Mouse (Mus musculus) c-Kit-positive CD71-negative TER-119-negative erythroid progenitor cells, embryonic 14.5 days (primary cell): Measurements from ENCODE around the gene Pappa2.
A peak's percentile ranks its signal among the peaks of the same experiment; 100 is the strongest.

Experiments used
- DNase-seq: peaks from one replicate; pipeline ENCODE4 v3.0.0-alpha.2; 2013; ENCODE audit warnings: low read depth

The Pappa2 gene

DNA sequence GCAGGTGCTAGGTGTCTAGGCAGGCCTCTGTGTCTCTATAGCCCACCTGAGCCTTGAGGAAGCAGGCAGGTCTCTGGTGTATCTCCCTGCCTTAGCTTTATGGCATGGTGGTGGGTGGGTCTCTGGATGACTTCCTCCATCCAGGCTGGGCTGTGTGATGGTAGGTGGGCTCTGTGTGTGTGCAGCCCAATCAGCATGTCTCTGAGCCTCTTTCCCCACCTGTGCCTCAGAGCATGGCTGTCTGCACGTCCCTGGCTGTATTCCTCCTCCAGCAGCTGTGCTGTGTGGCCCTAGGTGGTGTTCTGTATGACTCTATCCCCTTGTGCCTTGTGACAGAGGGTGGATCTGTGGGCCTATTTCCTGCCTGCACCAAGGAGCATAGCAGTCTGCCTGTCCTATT, at the start of gene Pappa2:
TSS of gene Pappa2 (minus strand) at position 101 of the 400 bp plus-strand sequence.
- no peak for DNase-seq

DNA sequence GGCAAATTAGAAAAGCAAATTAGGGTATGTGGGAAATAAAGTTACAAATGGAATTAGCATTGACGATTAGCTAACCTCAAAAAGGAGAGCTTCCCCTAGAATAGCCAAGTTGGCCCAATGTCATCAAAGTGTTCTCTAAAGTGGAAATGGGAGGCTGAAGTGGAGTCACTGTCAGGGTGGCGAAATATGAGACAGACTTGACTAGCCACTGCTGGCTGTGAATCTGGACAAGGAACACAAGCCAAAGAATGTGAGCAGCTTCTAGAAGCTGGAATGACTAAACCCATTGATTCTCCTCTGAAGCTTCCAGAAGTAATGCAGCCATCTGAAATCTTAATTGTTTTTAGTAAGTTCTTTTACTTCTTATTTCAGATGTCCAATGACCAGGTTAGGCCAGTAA, 48.8 kb upstream of the Pappa2 start:
- no peak for DNase-seq

DNA sequence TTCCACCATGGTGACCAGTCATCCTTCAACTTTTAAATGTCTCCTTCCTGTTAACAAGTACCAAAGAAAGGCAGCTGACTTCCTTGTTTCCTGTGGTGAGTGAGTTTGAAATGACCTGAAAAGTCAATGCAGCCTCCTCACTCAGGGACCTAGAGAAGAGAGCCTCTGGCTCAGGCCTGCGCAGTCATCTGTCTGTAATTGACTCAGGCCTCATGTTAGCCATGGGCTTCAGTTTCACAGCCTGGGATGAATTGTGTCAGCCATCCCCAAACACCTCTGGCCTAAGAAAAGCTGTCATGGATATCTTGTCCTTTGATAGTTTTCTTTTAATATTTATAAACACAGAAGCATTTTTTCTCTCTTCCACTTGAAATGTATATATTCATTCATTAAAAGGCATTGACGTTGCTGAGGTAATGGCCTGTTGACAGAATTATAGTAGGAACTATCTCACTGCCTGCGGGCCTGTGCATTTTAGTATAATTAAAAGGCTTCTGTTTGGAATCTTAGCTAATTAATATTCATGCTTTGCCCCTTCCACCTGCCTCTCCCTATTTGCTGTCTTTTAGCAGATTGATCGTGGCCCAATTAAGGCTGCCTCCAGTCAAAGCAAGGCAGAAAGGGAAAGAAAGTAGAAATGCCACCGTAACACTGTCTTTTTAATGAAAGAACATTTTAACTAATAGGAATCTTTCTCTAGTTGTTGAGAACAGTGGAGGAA, 34.8 kb upstream of the Pappa2 start:
- no peak for DNase-seq

DNA sequence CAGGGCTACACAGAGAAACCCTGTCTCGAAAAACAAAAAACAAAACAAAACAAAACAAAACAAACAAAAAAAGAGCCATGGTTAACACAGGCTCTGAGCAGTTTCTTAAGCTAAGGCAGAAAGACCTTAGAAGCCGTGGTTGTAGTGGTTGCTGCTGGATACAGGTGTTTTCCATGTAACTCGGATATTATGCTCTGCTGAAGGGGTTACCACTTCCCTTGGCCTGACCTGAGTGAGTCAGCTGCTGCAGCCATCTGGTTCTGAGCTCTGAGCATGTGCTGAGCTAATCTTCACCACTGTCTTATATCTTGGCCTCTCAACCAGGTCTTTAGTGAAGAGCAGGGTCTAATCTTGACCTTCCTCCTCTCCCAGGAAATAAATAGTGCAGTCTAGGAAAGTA, 6.8 kb upstream of the Pappa2 start:
- no peak for DNase-seq

DNA sequence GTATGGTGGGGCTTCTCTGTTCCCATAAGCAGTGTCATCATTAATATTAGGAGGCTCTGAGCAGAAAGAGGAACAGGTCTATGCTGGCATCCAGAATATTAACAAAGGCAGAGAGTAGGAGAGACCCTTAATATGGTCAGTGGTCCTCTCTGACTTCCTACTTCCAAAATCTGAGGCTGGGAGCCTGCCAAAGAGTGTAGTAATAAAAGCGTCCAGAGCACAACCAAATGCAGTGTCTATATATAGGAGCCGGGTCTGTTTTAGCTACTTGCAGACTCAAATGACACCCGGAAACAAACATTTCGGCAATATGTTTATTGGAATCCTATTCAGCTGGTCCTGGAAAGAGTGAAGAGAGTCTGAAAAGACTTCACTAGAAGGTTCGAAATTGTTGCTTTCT, 17.9 kb downstream of the Pappa2 start:
- no peak for DNase-seq

DNA sequence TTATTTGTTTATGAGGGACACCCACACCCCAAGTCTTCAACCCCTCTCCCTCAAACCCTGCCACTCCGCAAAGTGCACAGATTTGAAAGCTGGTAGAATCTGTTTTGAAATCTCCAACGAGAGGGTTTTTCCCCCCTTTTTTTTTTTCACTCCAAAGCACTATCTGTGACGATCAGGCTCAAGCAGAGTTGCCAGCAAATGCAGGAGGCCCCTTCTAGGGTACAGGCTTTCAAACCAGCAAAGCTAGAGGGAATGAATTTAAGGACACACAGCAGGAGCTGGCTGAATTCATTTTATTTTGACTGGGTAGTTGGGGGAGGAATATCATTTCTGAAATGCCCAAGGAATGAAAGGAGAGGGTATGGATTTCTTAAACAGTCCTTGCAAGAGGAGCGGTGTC, 19.3 kb downstream of the Pappa2 start:
- DNase-seq = no peak

DNA sequence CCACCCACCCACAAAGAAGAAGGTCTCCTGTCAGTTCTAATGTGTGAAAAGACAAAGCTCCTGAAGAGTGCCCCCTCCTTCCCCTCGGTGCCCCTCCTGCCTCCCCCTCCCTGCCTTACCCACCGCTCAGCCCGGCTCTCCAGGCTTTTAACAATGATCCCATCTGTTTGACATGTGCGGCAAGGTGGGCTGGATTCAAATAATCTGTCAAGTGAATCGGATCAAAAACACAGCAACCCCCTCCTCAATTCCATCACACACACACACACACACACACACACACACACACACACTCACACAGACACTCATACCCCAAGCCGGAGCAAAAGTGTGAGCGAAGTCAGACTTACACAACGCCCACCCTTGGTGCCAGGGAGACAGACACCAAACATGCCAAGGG, 19.7 kb downstream of the Pappa2 start:
- no peak for DNase-seq

DNA sequence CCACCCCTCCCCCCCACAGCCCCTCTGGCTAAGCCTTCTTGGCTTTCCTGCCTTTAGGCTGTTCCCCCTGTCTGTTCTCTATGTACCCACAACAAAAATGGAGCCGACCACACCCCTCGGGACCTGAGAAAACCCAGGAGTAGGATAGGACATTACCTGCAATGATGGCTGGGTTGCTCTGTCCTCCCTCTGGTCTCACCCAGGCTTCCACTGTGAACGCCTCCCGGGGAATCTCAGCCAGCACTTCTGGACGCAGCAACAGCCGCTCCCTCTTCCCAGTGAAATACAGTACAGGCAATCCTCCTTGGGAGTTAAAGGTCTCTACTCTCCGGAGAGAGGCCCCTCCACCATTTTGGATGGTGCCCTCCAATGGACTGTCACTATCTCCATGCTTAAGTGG, 23.9 kb downstream of the Pappa2 start:
- no peak for DNase-seq

DNA sequence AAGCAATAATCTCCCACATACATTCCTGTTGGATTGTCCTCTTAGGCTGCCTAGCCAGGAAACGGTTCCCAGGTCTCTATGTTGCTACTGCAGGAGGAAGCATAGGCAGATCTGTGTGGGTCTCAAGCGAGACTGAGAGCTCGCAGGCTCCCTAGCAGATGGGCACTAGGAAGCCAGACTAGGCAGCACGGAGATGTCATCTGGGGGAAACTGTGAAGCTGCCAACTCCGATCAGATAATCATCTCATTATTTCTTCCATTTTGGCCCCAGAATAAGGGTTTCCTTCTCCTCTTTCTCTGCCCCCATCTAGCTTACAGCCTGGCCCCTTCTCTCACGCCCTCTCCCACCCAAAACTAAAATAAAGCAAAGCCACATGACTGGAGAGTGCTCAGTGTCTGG, 25.5 kb downstream of the Pappa2 start:
- DNase-seq = no peak

DNA sequence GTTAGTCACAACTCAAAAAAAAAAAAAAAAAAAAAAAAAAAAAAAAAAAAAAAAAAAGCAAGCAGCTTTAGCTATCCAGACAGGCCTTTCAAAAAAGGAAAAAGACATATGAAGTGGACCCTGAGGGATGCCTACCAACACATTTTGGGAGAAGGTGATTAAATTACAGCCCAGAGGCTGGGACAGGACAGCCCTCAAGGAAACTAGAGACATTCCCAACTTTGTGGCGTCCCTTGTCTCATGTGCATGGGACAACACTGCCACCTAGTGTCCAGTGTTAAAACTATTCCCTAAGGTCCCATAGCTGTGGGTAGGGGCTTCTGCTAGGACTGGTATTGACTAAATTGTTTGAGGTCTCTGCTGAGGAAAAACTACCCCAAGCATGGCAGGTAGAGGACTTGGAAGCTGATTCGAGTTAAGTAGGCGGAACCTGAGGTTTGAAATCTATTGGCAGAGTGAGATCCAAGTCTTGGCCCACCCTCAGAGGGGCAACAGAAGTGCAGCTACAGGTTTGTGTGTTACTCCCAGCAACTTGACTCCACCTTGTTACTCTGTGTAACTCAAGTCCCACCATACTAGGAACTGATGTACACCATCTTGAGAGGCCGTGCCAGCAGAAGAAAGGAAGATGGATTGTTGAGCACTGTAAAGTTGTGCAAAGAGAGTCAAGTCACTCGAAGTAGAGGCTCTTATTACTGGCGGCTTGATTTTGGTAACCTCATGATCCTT, 26.6 kb downstream of the Pappa2 start:
- peak; percentile 39 for DNase-seq

DNA sequence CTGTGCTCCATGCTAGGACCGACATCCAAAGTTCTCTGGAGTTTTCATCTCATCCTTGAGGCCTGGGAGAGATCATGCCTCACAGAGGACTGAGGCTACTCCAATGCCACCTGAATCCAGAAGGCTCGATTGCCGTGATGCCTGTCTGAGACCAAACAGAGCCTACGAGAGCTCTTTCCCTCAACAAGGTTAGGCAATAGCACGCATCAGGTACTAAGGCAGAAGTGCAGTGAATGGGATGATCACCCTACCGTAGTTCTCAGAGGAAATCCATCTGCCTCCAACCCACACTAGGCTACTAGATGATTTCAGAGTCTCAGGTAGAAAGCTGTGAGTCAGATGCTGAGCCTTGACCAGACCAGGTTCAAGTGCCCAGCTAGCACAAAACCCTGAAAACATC, 31.2 kb downstream of the Pappa2 start:
- no peak for DNase-seq

DNA sequence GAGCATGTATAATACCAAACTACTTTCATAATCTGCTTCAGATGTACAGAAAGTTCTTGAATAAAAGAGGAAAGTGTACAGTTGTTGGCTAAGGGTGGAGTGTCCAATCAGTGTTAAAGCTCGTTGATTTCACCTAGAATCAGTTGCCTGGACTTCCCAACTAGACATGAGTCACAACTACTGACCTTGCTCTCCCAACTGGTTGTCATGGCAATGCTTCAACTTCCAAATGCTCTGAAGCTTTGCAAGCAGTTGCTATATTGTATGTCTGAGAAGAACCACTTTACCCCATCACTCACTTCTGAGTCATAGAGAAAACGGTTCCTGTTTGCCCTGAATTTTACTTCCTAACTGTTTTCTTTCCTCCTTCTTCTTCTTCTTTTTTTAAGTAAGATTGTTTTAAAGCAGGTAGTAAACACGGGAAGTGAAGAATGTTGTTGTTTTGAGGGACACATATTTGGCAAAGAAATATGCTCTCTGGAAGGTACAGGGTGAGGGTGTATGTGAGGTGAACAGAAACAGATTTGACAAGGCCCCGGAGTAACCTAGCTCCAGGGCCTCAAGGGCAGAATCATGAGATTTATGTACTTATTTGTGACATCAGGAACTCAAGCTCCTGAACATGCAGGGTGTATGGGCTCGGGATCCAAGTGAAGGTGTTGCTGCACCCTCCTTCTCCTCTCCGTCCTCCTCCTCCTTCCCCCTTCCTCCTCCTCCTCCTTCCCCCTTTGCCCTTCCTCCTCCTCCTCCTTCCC, 32.1 kb downstream of the Pappa2 start:
- DNase-seq = no peak

DNA sequence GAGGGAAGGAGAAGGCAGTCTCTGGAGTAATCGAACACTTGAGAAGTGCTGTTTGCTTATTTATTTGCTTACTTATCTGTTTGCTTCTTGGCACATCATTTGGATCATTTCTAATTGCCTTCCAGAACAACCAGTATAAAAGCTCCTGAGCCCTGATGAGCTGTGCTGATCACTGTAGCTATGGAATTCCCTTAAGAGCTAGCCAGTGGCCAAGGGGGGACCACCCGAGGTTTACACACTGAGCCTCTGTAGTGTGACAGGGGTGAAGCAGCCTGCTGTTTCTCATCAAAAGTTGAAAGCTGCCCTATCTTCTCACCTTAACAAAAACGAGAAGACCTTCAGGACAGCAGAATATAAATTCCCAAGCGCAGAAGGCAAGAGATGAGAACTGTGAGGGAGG, 35.4 kb downstream of the Pappa2 start:
- no peak for DNase-seq

DNA sequence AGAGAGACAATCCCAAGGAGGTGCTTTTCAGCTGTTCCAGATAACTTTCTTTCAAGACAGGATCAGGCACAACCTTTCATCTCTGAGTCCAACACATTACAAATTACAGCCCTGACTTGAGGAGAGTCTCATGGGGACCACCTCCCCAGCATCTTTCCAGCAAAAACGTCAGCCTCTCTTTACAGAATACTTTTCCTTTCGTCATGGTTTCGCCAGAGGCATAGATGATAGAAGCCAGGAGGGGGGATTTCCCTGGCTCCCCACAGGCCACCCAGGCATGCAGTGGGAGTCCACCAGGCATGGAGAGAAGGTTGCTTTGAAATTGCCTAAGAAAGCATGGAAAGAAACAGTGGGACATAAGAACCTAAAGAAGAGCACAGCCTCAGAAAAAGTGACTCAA, 37.4 kb downstream of the Pappa2 start:
- DNase-seq = no peak

DNA sequence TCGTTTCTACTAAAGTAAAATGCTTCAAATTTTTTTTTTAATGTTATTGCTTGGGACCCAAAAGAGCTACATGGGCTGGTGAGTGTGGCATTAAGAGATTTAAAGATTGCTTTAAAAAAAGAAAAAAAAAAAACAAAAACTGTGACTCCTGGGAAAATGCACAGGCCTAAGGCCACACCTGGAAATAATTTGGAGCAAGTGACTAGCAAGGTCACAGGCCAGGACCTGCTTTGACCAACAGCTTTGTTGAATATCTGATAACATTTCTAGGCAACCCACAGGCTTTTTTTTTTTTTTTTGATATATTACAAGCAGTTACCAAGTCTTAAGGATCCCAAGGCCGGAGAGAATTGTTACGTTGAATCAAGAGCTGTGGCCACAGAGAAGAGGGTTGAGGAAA, 39.3 kb downstream of the Pappa2 start:
- no peak for DNase-seq

DNA sequence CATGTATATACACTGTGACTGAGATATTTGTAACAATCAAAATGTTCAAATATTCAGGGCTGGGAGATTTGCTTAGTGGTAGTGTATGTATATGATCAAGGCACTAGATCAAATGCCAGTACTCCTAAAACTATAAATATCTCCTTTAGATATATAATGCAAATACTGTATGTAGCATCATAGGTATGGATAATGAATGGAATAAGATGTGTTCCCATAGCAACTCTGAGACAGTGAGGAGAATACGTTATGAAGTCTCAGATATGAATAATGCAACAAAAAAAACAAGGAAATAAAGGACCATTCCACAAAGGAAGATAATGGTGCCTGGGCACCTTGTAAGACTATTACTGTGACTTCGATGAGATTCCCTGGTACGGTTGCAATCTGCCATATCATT, 45.8 kb downstream of the Pappa2 start:
- no peak for DNase-seq

DNA sequence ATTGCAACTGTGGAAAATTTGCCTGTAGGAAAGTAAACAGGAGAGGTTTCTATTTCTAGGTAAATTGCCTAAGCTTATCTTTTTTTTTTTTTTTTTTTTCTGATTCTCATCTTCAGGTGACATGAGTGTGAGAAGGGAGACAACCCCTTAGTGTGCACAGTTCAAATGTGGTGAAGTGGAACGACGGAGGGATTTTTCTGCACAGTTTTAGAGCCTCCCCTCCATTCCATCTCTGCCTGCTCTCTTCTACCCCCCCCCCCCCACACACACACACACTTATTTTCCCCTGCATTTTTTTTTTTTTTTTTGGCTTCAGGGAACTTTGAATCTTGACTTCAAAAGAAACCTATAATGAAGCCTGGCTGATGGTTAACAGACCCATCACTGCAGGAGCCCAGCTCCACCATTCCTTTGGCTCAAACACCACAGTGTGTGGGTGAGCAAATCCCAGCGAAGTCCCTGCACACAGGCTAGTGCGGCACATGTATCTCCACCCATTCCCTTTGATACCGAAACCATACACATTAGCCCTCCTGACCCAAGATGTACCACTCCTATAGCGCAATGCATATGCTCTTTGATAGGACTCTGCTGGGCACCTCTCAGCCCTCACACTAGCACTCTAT, 49.0 kb downstream of the Pappa2 start:
- DNase-seq = no peak

DNA sequence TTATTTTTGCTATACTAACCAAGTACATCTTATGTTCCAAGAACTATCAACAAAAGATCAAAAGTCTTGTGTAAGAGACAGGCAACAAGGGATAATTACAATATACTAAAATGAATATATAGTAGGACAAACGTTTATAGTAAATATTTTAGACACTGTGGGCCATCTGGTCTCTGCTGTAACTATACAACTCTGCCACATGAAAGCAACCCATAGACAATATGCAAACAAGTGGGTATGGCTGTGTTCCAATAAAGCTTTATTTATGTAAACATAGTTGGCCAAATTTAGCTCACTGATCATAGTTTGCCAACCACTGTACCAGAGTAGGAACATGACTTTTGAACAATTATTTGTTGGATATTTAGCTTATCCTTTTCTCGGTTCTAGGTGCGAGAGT, 50.9 kb downstream of the Pappa2 start:
- no peak for DNase-seq

DNA sequence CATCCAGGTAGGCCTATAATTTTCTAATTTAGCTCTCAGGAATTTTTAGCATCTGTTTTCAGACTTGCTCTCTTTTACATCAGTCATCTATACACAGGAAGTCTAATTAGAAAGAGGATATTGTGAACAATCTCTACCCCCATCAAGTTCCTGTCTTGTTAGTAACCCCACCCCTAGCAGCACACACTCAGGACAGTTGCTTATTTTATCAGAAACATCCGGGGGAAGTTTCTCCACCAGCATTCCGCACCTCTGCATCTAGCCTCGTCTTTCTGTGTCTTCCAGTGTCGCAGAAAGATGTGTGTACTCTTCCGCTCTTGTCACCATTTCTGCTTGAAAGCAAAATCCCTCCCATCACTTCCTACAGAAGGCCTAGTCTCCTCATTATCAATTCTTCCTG, 59.8 kb downstream of the Pappa2 start:
- DNase-seq = no peak

DNA sequence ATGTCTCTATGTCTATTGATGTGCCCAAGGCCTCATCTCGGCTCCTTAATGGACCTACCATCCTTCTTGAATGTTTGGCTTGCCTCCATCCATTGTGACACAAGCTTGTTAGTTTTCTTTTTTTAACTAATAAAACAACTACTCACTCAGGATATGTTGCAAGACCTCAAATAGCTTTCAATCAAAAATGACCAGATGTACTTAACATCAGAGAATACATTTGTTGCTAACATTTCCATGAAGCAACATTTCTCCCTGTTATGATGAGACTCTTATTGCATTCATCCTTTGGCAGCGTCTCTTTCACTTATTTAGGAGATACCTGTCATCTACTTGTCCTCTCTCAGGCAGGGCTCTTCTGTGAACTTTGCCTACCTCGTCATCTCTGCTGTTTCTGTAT, 61.4 kb downstream of the Pappa2 start:
- no peak for DNase-seq

DNA sequence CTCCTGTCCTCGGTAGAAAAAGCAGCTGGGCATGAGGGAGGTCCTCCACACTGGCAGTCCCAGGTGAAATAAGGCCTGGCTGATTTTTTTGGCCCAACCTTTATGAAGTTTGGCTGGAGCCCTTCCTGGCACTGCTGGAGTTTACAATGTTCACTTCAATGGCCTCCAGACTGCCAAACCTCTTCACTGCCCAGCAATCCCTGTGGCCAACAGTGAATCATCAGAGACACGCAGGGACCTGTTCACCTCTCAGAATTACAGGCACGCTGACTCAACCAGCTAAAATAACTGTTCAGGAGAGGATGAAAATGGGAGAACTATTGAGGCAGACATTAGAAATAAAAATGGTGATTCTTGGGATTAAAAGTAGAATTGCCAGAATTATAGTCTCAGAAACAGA, 63.2 kb downstream of the Pappa2 start:
- DNase-seq = no peak

DNA sequence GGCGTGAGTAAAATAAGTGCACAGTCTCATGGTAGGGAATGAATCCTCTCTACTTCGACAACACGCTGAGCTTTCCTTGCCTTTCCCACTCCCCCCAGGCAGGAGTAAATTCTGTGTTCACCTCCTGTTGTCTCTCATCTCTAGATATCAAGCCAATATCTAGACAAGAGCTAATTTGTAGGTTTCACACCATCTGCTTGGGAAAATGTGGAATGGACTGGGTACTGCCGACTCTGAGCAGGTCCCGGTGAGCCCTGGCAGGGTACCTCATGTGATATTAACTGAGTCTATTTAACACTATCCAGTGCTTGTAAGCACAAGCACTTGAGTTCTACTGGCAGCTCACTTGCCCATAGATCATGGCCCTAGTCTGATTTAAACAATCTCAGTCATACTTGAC, 64.7 kb downstream of the Pappa2 start:
- no peak for DNase-seq

DNA sequence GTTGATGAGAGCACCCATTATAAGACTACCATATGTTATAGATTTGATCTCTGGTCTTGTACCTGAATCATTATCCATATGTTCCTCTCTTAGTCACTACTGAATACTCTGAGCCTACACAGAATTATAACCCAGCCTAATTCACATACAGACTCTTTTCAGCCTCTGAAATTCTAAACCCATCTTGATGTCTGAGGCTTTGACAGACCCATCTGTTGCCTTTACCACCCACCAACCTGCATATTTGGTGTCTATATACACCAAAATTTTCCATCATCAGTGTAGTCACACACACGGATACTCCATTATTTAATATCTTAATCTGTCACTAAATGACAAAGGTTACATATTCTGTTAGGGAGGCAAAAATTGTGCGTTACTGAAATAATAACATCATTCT, 69.6 kb downstream of the Pappa2 start:
- no peak for DNase-seq
